Mouse (Mus musculus) heart, adult 2 months (tissue): ENCODE results near the gene Gabbr2.

ENCODE experiments used
- CTCF ChIP-seq: fragments of 200-600 bp; IDR thresholded peaks from 2 replicates; pipeline ENCODE4 v1.8.1; 2022; ENCODE audit warnings: antibody characterized with exemption, mild to moderate bottlenecking, moderate library complexity
- EP300 ChIP-seq: fragments of 200-500 bp; IDR thresholded peaks from 2 replicates; pipeline ENCODE4 v1.6.1; 2011; ENCODE audit warnings: low read depth, low read length, control low read depth; ENCODE audit not compliant: insufficient read depth
- POLR2A ChIP-seq: fragments of 200-500 bp; IDR thresholded peaks from 2 replicates; pipeline ENCODE4 v1.6.1; 2011; ENCODE audit warnings: mild to moderate bottlenecking, low read depth, low read length, control low read depth; ENCODE audit not compliant: insufficient read depth

DNA sequence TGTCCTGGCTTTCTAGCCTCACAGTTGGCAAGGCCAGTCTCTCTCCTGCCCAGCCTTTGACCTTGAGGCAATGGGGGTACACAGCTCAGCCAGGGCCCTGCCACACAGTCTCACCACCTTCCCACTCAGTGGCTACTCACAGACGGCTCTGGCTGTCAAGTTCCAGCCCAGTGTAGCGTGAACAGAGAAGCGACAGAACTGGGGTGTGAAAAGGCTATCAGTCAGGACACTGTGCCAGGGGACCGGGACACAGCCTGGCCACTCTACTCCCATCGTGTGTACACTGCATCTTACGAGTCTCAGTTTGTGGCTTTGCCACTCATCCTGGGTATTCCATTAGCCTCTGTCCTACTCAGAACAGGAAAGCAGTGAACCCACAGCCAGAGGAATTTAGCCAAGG is 295.2 kb downstream of the Gabbr2 start:
- TF ChIP-seq CTCF, result no peak
- no peak for TF ChIP-seq EP300
- TF ChIP-seq POLR2A, result no peak
